Mouse (Mus musculus) kidney, adult 2 months (tissue): ENCODE measurements around the gene Ehd1. TPM values are rescaled to one million over a fixed set of nuclear protein-coding genes. Genes with fewer than 3 reads are reported as not detected.

Source experiments
- DNase-seq: peaks from one replicate; pipeline ENCODE4 v3.0.0; 2021
- H3K27ac ChIP-seq: fragments of 200-500 bp; 2 replicates; pipeline ENCODE4 v1.5.1; 2012; ENCODE audit warnings: low read depth, low read length, control low read depth, inconsistent platforms; ENCODE audit not compliant: insufficient read depth
- H3K27me3 ChIP-seq: fragments of 200-500 bp; replicated peaks from 2 replicates; pipeline ENCODE4 v1.6.1; 2012; ENCODE audit warnings: mild to moderate bottlenecking, moderate library complexity, low read length, inconsistent platforms; ENCODE audit not compliant: control insufficient read depth, insufficient read depth
- H3K36me3 ChIP-seq: fragments of 200-500 bp; 2 replicates; pipeline ENCODE4 v1.6.1; 2012; ENCODE audit warnings: mild to moderate bottlenecking, moderate library complexity, low read length, inconsistent platforms; ENCODE audit not compliant: control insufficient read depth, insufficient read depth
- H3K4me1 ChIP-seq: fragments of 200-500 bp; 2 replicates; pipeline ENCODE4 v1.6.1; 2011; ENCODE audit warnings: low read length; ENCODE audit not compliant: control insufficient read depth, insufficient read depth
- H3K4me3 ChIP-seq: fragments of 200-500 bp; 2 replicates; pipeline ENCODE4 v1.5.1; 2011; ENCODE audit warnings: mild to moderate bottlenecking, low read depth, low read length, control low read depth; ENCODE audit not compliant: insufficient read depth
- CTCF ChIP-seq: fragments of 200-500 bp; conservative IDR thresholded peaks from 2 replicates; pipeline ENCODE4 v1.5.1; 2011; ENCODE audit warnings: low read depth, mild to moderate bottlenecking, control low read depth, low read length, moderate library complexity, mixed read lengths; ENCODE audit not compliant: insufficient read depth, insufficient read length
- POLR2A ChIP-seq: fragments of 200-500 bp; IDR thresholded peaks from one replicate; pipeline ENCODE4 v1.6.1; 2011; ENCODE audit warnings: low read depth, low read length, control low read depth
- WGBS: fragments of 180-500 bp; shearing (Covaris S2); methylation state at CpG from one replicate; pipeline ENCODE4 v1.1.7; 2018; 5-methylcytosine and 5-hydroxymethylcytosine counted together
- polyA plus RNA-seq: library from polyadenylated mRNA; depleted of rRNA; stranded (reverse); fragments of >200 nt; gene quantifications from 2 replicates; pipeline ENCODE4 v1.2.3, GENCODE M21; 2012

The Ehd1 gene
- polyA plus RNA-seq, 1 experiment = 224 TPM

DNA sequence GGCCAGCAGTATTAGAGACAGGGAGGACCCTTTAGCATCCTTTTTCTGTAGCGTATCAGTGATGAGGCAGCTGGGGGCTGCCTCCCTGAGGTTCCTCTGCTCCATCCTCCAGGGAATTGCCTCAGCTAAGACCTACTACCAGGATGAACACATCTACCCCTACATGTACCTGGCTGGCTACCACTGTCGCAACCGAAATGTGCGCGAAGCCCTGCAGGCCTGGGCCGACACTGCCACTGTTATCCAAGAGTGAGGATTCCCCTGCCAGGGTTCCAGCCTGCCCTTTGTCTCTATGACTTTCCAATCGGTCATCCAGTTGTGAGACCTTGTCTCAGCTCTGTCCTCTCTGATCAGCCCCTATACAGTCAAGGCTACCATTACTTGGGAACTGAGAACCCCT is 61.6 kb downstream of the Ehd1 start:
- DNase-seq = no peak
- Histone ChIP-seq H3K4me3 (no peak overlapping the region), H3K27me3 (no peaks in the 10 kb centered on the region), H3K27ac (no peak overlapping the region), H3K4me1 (peaks cover 22% of the 10 kb centered on the region), H3K36me3 (no peaks in the 10 kb centered on the region)
- TF ChIP-seq POLR2A = no peak
- TF ChIP-seq CTCF = no peak
- 93% methylated on average over 7 of the region's 7 CpGs for WGBS

DNA sequence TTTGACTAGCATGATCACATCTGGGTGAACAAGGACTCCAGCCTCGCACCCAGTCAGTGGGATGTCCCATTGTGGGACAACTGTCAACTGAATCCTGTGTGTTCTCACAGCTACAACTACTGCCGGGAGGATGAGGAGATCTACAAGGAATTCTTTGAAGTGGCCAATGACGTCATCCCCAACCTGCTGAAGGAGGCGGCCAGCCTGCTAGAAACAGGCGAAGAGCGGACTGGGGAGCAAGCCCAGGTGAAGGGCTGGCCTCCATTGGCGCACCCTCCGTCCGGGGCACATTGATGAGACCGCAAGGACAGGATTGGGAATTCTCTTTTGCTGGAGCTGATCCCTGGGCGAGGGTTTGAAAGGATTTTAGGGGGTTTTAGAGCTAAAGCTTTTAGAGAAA is 62.2 kb downstream of the Ehd1 start:
- Histone ChIP-seq H3K27me3 (no peaks in the 10 kb centered on the region), H3K36me3 (no peaks in the 10 kb centered on the region), H3K4me1 (peaks cover 22% of the 10 kb centered on the region), H3K4me3 (no peak overlapping the region), H3K27ac (no peak overlapping the region)
- no peak for DNase-seq
- no peak for TF ChIP-seq CTCF
- TF ChIP-seq POLR2A = no peak
- 94% methylated on average over 11 of the region's 11 CpGs for WGBS

DNA sequence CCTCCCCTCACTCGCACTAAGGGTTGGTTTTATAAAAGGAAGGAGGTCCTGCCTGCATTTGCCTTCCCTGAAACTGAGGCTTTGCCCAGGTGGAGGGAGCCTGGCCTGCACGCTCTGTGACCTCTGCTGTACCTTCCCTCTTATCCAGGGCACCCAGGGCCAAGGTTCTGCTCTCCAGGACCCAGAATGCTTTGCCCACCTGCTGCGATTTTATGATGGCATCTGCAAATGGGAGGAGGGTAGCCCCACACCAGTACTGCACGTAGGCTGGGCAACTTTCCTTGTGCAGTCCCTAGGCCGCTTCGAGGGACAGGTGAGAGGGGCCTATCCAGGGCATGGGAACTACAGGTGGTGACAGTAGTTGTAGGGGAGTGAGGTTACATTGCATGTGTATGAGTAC is 62.7 kb downstream of the Ehd1 start:
- WGBS = 81% methylated on average over 6 of the region's 6 CpGs
- TF ChIP-seq POLR2A (no peak), CTCF (no peak)
- Histone ChIP-seq H3K36me3 (no peaks in the 10 kb centered on the region), H3K4me1 (peaks cover 22% of the 10 kb centered on the region), H3K27me3 (no peaks in the 10 kb centered on the region), H3K27ac (peak overlapping the region; percentile 87), H3K4me3 (no peak overlapping the region)
- no peak for DNase-seq

DNA sequence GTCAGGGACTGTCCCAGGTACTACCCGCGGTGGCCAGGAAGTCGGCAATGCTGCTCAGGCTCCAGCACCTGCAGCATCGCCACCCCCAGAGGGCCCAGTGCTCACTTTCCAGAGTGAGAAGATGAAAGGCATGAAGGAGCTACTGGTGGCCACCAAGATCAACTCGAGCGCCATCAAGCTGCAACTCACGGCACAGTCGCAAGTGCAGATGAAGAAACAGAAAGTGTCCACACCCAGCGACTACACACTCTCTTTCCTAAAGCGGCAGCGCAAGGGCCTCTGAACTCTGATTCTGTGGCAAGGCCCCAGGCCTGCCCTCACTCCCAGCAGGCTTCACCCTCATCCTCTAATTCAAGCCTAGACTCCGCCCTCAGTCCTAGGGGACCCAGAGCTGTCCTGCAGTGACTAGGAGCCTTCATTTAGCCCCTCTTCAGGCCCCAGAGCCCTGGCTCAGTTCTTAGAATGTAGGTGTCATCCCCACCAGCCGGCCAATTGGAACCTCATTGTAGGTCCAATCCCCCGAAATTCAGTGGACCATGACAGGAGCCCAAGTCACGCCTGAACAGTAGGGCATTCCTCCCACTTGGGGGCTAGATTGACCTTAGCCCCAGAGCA is 63.5 kb downstream of the Ehd1 start:
- no peak for TF ChIP-seq POLR2A
- peak; percentile 50 for TF ChIP-seq CTCF
- Histone ChIP-seq H3K4me1 (peaks cover 18% of the 10 kb centered on the region), H3K36me3 (no peaks in the 10 kb centered on the region), H3K27ac (peak overlapping the region; percentile 87), H3K27me3 (no peaks in the 10 kb centered on the region), H3K4me3 (peak overlapping the region; percentile 89)
- DNase-seq = peak; percentile 95
- 24% methylated on average over 15 of the region's 15 CpGs for WGBS

DNA sequence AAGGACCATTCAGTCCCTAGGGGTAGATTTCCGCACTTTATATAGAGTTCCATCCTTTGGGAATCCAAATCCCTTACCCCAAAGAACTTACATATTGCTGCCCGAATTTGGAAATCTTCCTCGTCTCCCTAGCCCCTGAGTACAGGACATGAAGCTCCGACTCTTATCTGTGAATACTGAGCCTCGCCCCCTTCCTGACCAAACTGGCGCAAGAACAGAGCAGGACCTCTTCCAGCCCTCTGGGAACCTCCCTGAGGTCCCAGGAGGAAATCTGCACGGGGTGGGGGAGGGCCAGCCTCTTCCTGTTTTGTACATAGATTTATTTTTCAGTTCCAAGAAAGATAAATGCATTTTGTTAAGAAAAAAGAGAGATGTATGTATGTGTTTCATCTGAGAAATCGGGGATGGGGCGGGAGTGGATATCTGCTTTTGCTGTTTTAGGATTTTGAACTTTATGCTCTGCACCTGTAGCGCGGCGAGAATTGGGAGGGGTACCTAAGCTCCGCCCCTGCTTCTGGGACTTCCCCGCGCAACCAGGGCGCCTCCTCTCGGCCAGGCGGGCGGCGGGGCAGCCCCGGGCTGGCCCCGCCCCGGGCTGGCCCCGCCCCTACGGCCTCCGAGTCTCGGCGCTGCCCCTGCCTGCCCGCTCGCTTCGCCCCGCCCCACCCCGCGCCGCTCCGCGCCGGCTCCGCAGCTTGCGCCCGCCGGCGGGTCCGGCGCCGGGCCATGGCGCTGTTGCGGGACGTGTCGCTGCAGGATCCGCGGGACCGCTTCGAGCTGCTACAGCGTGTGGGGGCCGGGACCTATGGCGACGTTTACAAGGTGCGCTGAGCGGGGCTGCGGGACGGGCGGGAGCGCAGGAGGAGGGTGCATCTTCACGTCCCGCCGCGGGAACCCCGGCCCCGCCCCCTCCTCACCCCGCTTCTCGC is 64.3 kb downstream of the Ehd1 start, which contains the start of gene Map4k2:
TSS of gene Map4k2 (plus strand) at position 612 of the 929 bp plus-strand sequence.
- H3K27me3 ChIP-seq = no peaks in the 10 kb centered on the region
- no peaks in the 10 kb centered on the region for H3K36me3 ChIP-seq
- peak within 1 kb of the TSS; percentile 89 for H3K4me3 ChIP-seq
- TF ChIP-seq CTCF (peak; percentile 33; the same call in 1 of the 2 replicates), POLR2A (no peak)
- DNase-seq = peak; percentile 95
- 2% methylated on average over 72 of the region's 72 CpGs for WGBS
- peaks cover 18% of the 10 kb centered on the region for H3K4me1 ChIP-seq
- peak within 1 kb of the TSS; percentile 87 for H3K27ac ChIP-seq

DNA sequence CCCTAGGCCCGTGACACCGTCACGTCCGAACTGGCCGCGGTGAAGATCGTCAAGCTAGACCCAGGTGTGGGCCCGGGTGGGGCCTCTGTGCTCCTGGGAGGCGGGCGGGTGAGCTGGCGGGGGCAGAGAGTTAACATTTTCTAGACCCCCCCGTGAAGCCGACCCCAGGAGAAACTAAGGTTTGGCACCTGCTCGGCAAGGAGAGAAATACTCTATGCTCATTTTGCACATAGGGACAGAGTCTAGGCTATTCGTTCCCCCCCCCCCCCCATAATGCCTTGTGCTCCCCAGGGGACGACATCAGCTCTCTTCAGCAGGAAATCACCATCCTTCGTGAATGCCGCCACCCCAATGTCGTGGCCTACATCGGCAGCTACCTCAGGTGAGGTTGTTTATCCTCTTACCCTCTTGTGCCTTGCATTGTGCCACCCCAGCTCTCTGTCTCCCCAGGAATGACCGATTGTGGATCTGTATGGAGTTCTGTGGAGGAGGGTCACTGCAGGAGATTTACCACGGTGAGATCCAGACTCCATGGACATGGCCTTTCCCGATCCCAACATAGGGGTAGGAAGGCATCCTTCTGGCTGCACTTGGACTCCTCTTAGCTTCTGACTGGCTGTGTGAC is 65.0 kb downstream of the Ehd1 start:
- WGBS = 4% methylated on average over 23 of the region's 23 CpGs
- H3K4me1 ChIP-seq = peaks cover 18% of the 10 kb centered on the region
- TF ChIP-seq CTCF (no peak), POLR2A (no peak)
- H3K27me3 ChIP-seq = no peaks in the 10 kb centered on the region
- no peak for DNase-seq
- H3K4me3 ChIP-seq = peak overlapping the region; percentile 89
- H3K27ac ChIP-seq = no peak overlapping the region
- no peaks in the 10 kb centered on the region for H3K36me3 ChIP-seq
